Mouse (Mus musculus) myocyte (in vitro differentiated cells): ENCODE data around the gene Clec16a. TPM values are rescaled to one million over a fixed set of nuclear protein-coding genes. Genes with fewer than 3 reads are reported as not detected.

Source experiments
- H3K27me3 ChIP-seq: one replicate; pipeline ENCODE4 v1.6.1; 2011; ENCODE audit not compliant: control insufficient read depth, insufficient read depth, insufficient read length
- H3K36me3 ChIP-seq: one replicate; pipeline ENCODE4 v1.6.1; 2011; ENCODE audit not compliant: control insufficient read depth, insufficient read depth
- H3K4me2 ChIP-seq: one replicate; pipeline ENCODE4 v1.6.1; 2011; ENCODE audit warnings: low read depth, control low read depth
- H3K4me3 ChIP-seq: one replicate; pipeline ENCODE4 v1.5.1; 2011; ENCODE audit warnings: mild to moderate bottlenecking, control low read depth, moderate library complexity
- H3K79me2 ChIP-seq: one replicate; pipeline ENCODE4 v1.6.1; 2011; ENCODE audit not compliant: control insufficient read depth, insufficient read depth
- H3ac ChIP-seq: one replicate; pipeline ENCODE4 v1.6.1; 2011; ENCODE audit not compliant: control insufficient read depth, insufficient read length
- CEBPB ChIP-seq: IDR thresholded peaks from 2 replicates; pipeline ENCODE4 v1.6.1; 2011; ENCODE audit warnings: mild to moderate bottlenecking, moderate library complexity; ENCODE audit not compliant: poor library complexity, insufficient read depth, severe bottlenecking
- E2F4 ChIP-seq: IDR thresholded peaks from one replicate; pipeline ENCODE4 v1.6.1; 2011; ENCODE audit warnings: mild to moderate bottlenecking, control low read depth, moderate library complexity; ENCODE audit not compliant: insufficient read depth
- MAX ChIP-seq: IDR thresholded peaks from one replicate; pipeline ENCODE4 v1.6.1; 2011; ENCODE audit warnings: low read depth, mild to moderate bottlenecking, control low read depth
- MYOD1 ChIP-seq, 3 experiments: IDR thresholded peaks; one replicate each; pipeline ENCODE4 v1.6.1; 2011; ENCODE audit warnings: control low read depth in 2 of 3, low read depth in 2 of 3, mild to moderate bottlenecking in 2 of 3, moderate library complexity in 1 of 3; ENCODE audit not compliant: insufficient read length in 2 of 3, control insufficient read depth in 1 of 3
- MYOG ChIP-seq, 3 experiments: IDR thresholded peaks; one replicate each; pipeline ENCODE4 v1.6.1; 2011; ENCODE audit warnings: control low read depth in 2 of 3, low read depth in 2 of 3, mild to moderate bottlenecking in 2 of 3; ENCODE audit not compliant: insufficient read length in 2 of 3, control insufficient read depth in 1 of 3, insufficient read depth in 1 of 3
- POLR2A ChIP-seq: IDR thresholded peaks from one replicate; pipeline ENCODE4 v1.6.1; 2011; ENCODE audit warnings: low read depth, mild to moderate bottlenecking, control low read depth, moderate library complexity; ENCODE audit not compliant: insufficient read length
- POLR2AphosphoS2 ChIP-seq: IDR thresholded peaks from one replicate; pipeline ENCODE4 v1.6.1; 2011; ENCODE audit warnings: low read depth, control low read depth; ENCODE audit not compliant: insufficient read length
- REST ChIP-seq: IDR thresholded peaks from one replicate; pipeline ENCODE4 v1.6.1; 2011; ENCODE audit warnings: mild to moderate bottlenecking, control low read depth, moderate library complexity; ENCODE audit not compliant: insufficient read depth, insufficient read length
- SRF ChIP-seq: IDR thresholded peaks from one replicate; pipeline ENCODE4 v1.6.1; 2011; ENCODE audit warnings: low read depth; ENCODE audit not compliant: control insufficient read depth, insufficient read length
- TCF12 ChIP-seq: IDR thresholded peaks from one replicate; pipeline ENCODE4 v1.6.1; 2011; ENCODE audit warnings: mild to moderate bottlenecking, control low read depth; ENCODE audit not compliant: poor library complexity, insufficient read depth, severe bottlenecking
- TCF3 ChIP-seq: IDR thresholded peaks from one replicate; pipeline ENCODE4 v1.6.1; 2011; ENCODE audit warnings: low read depth, control low read depth; ENCODE audit not compliant: insufficient read length
- USF1 ChIP-seq: IDR thresholded peaks from one replicate; pipeline ENCODE4 v1.6.1; 2011; ENCODE audit warnings: low read depth, mild to moderate bottlenecking, control low read depth, moderate library complexity
- polyA plus RNA-seq: library from polyadenylated mRNA; unstranded; fragments of >200 nt; fragmentation: generic; extraction: Trizol; gene quantifications from one replicate; pipeline ENCODE4 v1.2.1, GENCODE M21; 2012; ENCODE audit warnings: missing spikeins

Gene Clec16a
- polyA plus RNA-seq, 1 experiment: 15.5 TPM

DNA sequence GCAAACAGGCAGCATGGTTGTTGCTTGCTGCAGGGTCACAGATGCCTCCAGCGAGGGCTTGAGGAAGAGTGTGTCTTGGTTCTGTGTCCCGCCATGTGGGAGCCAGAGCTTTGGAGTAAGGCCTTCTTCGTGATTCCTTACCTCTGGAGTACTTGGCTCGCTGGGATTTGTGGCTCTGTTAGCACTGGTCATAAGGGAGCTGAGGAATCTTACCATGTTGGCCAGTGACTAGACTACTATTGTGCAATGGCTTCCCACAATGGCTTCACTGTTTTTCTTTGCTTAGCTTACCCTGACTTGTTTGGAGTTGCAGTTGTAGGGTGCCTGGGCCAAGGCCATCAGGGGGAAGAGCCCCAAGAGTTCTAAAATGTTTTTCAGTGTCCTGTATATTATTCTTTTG, 30.8 kb downstream of the Clec16a start:
- H3K36me3 ChIP-seq: peaks cover 21% of the 10 kb centered on the region
- no peak overlapping the region for H3ac ChIP-seq
- no peaks in the 10 kb centered on the region for H3K79me2 ChIP-seq
- H3K4me2 ChIP-seq: no peak overlapping the region
- H3K27me3 ChIP-seq: no peaks in the 10 kb centered on the region
- no peak overlapping the region for H3K4me3 ChIP-seq
- TF ChIP-seq SRF: no peak
- TF ChIP-seq POLR2A: no peak
- no peak for TF ChIP-seq MYOD1 (IDR thresholded peaks at IDR 0.05; ENCODE audit: control insufficient read depth in 1 of 3, insufficient read length in 2 of 3, low read depth in 2 of 3)
- TF ChIP-seq E2F4: no peak
- no peak for TF ChIP-seq REST
- TF ChIP-seq TCF3: no peak
- TF ChIP-seq USF1: no peak
- no peak for TF ChIP-seq MYOG (IDR thresholded peaks at IDR 0.05; ENCODE audit: control insufficient read depth in 1 of 3, insufficient read depth in 1 of 3, insufficient read length in 2 of 3, low read depth in 2 of 3)
- TF ChIP-seq POLR2AphosphoS2: no peak
- no peak for TF ChIP-seq MAX

DNA sequence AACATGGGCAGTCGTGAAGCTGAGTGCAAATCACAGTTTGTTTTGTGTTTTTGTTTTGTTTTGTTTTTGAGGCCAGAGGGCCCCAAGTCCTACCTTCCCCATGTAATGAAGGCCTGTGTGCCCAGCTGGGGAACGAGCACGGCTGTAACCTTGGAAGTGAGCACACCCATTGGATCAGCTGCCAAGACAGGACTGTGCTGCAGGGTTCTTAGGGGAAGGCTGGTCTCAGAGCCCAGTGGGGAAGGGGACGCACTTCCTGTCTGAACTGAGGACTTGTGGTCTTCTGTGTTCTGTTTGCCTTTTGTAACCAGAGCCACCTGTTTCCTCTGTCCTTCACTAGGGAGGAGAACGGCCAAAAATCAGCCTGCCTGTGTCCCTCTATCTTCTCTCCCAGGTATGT, 32.4 kb downstream of the Clec16a start:
- H3K36me3 ChIP-seq: peaks cover 24% of the 10 kb centered on the region
- no peak overlapping the region for H3K4me2 ChIP-seq
- no peaks in the 10 kb centered on the region for H3K27me3 ChIP-seq
- H3ac ChIP-seq: no peak overlapping the region
- H3K79me2 ChIP-seq: no peaks in the 10 kb centered on the region
- no peak overlapping the region for H3K4me3 ChIP-seq
- no peak for TF ChIP-seq MAX
- no peak for TF ChIP-seq MYOG (IDR thresholded peaks at IDR 0.05; ENCODE audit: control insufficient read depth in 1 of 3, insufficient read depth in 1 of 3, insufficient read length in 2 of 3, low read depth in 2 of 3)
- no peak for TF ChIP-seq TCF12
- TF ChIP-seq CEBPB: no peak
- no peak for TF ChIP-seq POLR2A
- no peak for TF ChIP-seq MYOD1 (IDR thresholded peaks at IDR 0.05; ENCODE audit: control insufficient read depth in 1 of 3, insufficient read length in 2 of 3, low read depth in 2 of 3)
- TF ChIP-seq TCF3: no peak
- TF ChIP-seq USF1: no peak
- no peak for TF ChIP-seq E2F4
- TF ChIP-seq POLR2AphosphoS2: no peak
- no peak for TF ChIP-seq REST
- TF ChIP-seq SRF: no peak

DNA sequence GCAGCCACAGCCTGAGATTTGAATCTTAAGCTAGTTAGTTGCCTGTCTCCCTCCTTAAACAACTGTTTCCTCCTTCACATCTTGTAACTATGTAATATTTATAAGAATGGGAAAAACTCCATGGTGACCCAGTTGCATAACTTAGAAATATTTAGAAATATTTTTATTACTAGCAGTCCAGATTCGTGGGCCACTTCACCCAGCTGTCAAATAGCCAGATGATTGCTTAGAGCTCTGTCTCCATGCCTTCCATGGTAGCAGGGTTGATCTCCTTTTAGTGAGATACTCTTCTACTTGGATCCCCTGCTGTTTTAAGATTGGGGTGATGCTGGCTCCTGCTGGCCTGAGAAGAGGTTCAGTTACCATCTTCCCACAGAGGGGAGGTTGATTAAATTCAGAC, 33.2 kb downstream of the Clec16a start:
- H3K79me2 ChIP-seq: no peaks in the 10 kb centered on the region

DNA sequence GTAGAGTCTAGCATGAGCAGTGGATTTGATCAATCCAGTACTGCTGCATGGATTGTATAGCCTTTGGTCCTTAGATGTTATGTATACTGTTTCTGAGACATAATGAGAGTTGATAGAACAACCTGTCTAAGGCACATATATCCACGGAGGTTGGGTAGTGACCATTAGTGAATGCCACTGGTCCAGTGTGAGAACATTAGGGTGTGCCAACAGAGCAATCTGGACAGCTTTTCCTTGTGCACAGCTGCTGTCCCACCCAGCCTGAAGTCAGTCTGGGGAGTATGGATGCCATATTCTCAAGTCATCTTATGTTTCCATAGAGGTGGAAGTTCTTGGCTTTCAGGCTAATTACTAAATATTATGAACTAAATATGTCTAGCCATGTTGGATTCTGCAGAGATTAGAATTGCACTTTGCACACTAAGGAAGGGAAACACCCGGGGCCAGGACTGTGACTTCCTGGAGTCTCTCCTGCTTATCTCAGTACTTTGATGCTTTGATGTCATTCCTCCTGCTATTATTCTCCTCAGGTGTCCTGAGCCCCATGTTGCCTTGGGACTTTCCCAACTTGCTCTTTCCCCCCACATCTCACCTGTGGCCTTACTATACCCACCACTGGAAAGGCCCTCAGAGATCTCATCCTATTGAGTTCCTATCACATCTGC, 36.2 kb downstream of the Clec16a start:
- Histone ChIP-seq H3K4me3 (no peak overlapping the region), H3K36me3 (peaks cover 14% of the 10 kb centered on the region), H3K4me2 (no peak overlapping the region), H3K27me3 (no peaks in the 10 kb centered on the region), H3K79me2 (no peaks in the 10 kb centered on the region), H3ac (no peak overlapping the region)
- TF ChIP-seq MAX: no peak
- no peak for TF ChIP-seq CEBPB
- no peak for TF ChIP-seq TCF12
- TF ChIP-seq POLR2AphosphoS2: no peak
- no peak for TF ChIP-seq POLR2A
- no peak for TF ChIP-seq MYOD1 (IDR thresholded peaks at IDR 0.05; ENCODE audit: control insufficient read depth in 1 of 3, insufficient read length in 2 of 3, low read depth in 2 of 3)
- TF ChIP-seq USF1: no peak
- no peak for TF ChIP-seq MYOG (IDR thresholded peaks at IDR 0.05; ENCODE audit: control insufficient read depth in 1 of 3, insufficient read depth in 1 of 3, insufficient read length in 2 of 3, low read depth in 2 of 3)
- TF ChIP-seq REST: no peak
- TF ChIP-seq SRF: no peak
- TF ChIP-seq E2F4: no peak
- no peak for TF ChIP-seq TCF3

More for the DNA sequence above, 33.2 kb downstream of the Clec16a start:
- no peak overlapping the region for H3K4me2 ChIP-seq
- TF ChIP-seq MYOG (IDR thresholded peaks at IDR 0.05; ENCODE audit: control insufficient read depth in 1 of 3, insufficient read depth in 1 of 3, insufficient read length in 2 of 3, low read depth in 2 of 3) (no peak), TCF12 (no peak), E2F4 (no peak)
- no peak overlapping the region for H3K4me3 ChIP-seq
- H3K36me3 ChIP-seq: peaks cover 16% of the 10 kb centered on the region
- no peaks in the 10 kb centered on the region for H3K27me3 ChIP-seq
- H3ac ChIP-seq: no peak overlapping the region

DNA sequence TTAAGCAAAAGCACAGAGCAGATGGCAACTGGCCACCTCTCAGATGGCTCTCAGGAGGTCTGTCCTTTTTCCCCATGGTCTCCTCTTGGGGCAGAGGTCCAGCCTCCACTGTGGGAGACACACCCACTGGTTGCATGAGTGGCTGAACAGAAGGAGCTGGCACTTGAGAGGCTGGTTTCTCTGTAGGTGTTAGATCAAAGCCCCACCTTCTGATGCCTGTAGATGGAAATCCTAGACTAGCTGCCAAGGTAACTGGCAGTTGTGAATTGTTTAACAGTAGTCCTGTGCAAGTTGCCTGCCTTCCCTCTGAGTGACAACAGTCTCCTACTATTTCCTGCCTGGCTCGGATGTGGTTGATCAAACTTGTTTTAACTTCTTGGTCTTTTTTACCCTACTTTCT, 40.0 kb downstream of the Clec16a start:
- H3K36me3 ChIP-seq: peaks cover 23% of the 10 kb centered on the region
- H3K79me2 ChIP-seq: no peaks in the 10 kb centered on the region
- H3ac ChIP-seq: no peak overlapping the region
- no peak overlapping the region for H3K4me2 ChIP-seq
- H3K4me3 ChIP-seq: no peak overlapping the region
- no peak for TF ChIP-seq REST
- no peak for TF ChIP-seq MYOD1 (IDR thresholded peaks at IDR 0.05; ENCODE audit: control insufficient read depth in 1 of 3, insufficient read length in 2 of 3, low read depth in 2 of 3)
- no peak for TF ChIP-seq POLR2A
- TF ChIP-seq MYOG (IDR thresholded peaks at IDR 0.05; ENCODE audit: control insufficient read depth in 1 of 3, insufficient read depth in 1 of 3, insufficient read length in 2 of 3, low read depth in 2 of 3): no peak
- no peak for TF ChIP-seq TCF3
- no peak for TF ChIP-seq CEBPB
- TF ChIP-seq POLR2AphosphoS2: no peak
- TF ChIP-seq MAX: no peak
- TF ChIP-seq USF1: no peak
- no peak for TF ChIP-seq SRF
- no peak for TF ChIP-seq TCF12
- H3K27me3 ChIP-seq: no peaks in the 10 kb centered on the region
